8 mouse cellular contexts compared by ENCODE assay signal in the genomic region with DNA sequence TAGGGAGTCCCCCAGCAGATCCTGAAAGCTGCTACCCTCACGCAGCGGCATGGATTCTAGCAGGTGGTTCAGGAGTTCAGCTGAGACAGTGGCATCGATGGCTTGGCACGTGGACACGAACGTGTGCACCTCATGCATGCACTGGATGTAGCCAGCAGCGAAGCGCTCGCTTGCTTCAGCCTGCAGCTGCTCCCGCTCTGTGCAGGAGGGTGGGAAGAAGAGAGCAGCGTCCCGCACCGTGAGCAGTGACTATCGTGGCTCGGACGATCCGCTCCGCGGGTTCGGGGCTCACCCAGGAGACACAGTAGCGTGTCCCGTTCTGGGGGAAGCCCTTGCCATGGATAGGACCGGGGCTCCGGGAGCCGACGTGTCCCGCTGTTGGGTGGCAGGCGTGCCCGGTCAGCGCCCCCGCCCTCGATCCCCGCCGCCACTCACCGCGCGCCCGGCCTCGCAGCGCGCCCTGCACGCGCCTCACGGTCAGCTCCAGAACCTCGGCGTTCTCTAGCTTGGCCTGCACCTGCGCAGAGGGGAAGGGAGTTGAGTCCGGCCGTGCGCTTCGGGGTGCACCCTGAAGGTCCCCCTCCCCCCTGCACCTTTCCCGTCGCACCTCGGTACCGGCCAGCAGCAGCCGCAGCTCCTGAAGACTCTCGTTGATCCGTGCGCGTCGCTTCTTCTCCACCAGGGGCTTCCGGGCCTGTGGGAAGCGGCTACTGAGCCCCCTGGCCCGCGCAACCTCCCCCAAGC. TPM values are rescaled to one million over a fixed set of nuclear protein-coding genes. Genes with fewer than 3 reads are reported as not detected.
DNase-seq lines count a peak whose midpoint lies in the region; ATAC-seq lines count a peak whose summit lies in the region.

No protein-coding gene starts in this region.

- intact Hi-C loops in left cerebral cortex, postnatal 4 days (cut with DNase I): no loop called here

- peak overlapping the region; percentile 75 for H3K4me3 ChIP-seq in hindbrain, embryonic 11.5 days (ENCODE audit: low read depth, low read length)
- peak overlapping the region; percentile 80 for H3K4me3 ChIP-seq in limb, embryonic 15.5 days
- peak overlapping the region; percentile 81 for H3K4me3 ChIP-seq in neural tube, embryonic 12.5 days

- no peaks in the 10 kb centered on the region for H3K36me3 ChIP-seq in hindbrain, embryonic 11.5 days (ENCODE audit: control insufficient read depth, insufficient read depth, low read length)
- 0 out of 2 replicates have a peak, but pooled peaks cover 4% of the 10 kb centered on the region for H3K36me3 ChIP-seq in limb, embryonic 15.5 days
- no peaks in the 10 kb centered on the region; the same call in 1 of the 2 replicates for H3K36me3 ChIP-seq in neural tube, embryonic 12.5 days

- no peaks in the 10 kb centered on the region for H3K27me3 ChIP-seq in hindbrain, embryonic 11.5 days (ENCODE audit: control insufficient read depth, insufficient read depth, low read length)
- no peaks in the 10 kb centered on the region for H3K27me3 ChIP-seq in limb, embryonic 15.5 days
- no peaks in the 10 kb centered on the region for H3K27me3 ChIP-seq in neural tube, embryonic 12.5 days (replicated peaks)

- H3K9me3 ChIP-seq in hindbrain, embryonic 11.5 days (ENCODE audit: control insufficient read depth, low read length): no peaks in the 10 kb centered on the region
- H3K9me3 ChIP-seq in limb, embryonic 15.5 days: no peaks in the 10 kb centered on the region
- H3K9me3 ChIP-seq in neural tube, embryonic 12.5 days: no peaks in the 10 kb centered on the region

- H3K27ac ChIP-seq in hindbrain, embryonic 11.5 days (ENCODE audit: low read depth, low read length): peak overlapping the region; percentile 97
- peak overlapping the region; percentile 88 for H3K27ac ChIP-seq in limb, embryonic 15.5 days
- H3K27ac ChIP-seq in neural tube, embryonic 12.5 days: peak overlapping the region; percentile 91

- peak; percentile 38 for DNase-seq in left cerebral cortex, postnatal 4 days
- no peak for DNase-seq in left cerebral cortex, adult 8-10 months (ENCODE audit: low spot score in 2 of 2)
- peak; percentile 2 for DNase-seq in T-cell, adult 2 months (ENCODE audit: low spot score)
- peak; percentile 40 for DNase-seq in embryo, embryonic 11 days
- peak; percentile 46 for DNase-seq in hindbrain, embryonic 11.5 days (ENCODE audit: low spot score)
- DNase-seq in left cerebral cortex, adult 9 months (ENCODE audit: low spot score in 2 of 2): no peak

- 4% methylated on average over 57 of the region's 65 CpGs for WGBS in hindbrain, embryonic 11.5 days
- 4% methylated on average over 63 of the region's 65 CpGs for WGBS in limb, embryonic 15.5 days
- WGBS in neural tube, embryonic 12.5 days: 3% methylated on average over 65 of the region's 65 CpGs

- peak; percentile 1 for ATAC-seq in hindbrain, embryonic 11.5 days (ENCODE audit: low FRiP score)
- ATAC-seq in limb, embryonic 15.5 days (ENCODE audit: insufficient number of reproducible peaks, low FRiP score, low TSS enrichment, low read depth): no peak; the same call in 1 of the 2 replicates
- peak; percentile 14 for ATAC-seq in neural tube, embryonic 12.5 days (ENCODE audit: low FRiP score, low read depth)

- peak overlapping the region; percentile 88 for H3K9ac ChIP-seq in hindbrain, embryonic 11.5 days (ENCODE audit: low read depth, low read length)
- peak overlapping the region; percentile 75 for H3K9ac ChIP-seq in limb, embryonic 15.5 days
- H3K9ac ChIP-seq in neural tube, embryonic 12.5 days: peak overlapping the region; percentile 91

- H3K4me1 ChIP-seq in hindbrain, embryonic 11.5 days (replicated peaks; ENCODE audit: control insufficient read depth, insufficient read depth, low read length): peaks cover 13% of the 10 kb centered on the region
- peaks cover 39% of the 10 kb centered on the region for H3K4me1 ChIP-seq in limb, embryonic 15.5 days
- H3K4me1 ChIP-seq in neural tube, embryonic 12.5 days: peaks cover 38% of the 10 kb centered on the region

- H3K4me2 ChIP-seq in hindbrain, embryonic 11.5 days (replicated peaks; ENCODE audit: low read depth, low read length): peak overlapping the region; percentile 96
- peak overlapping the region; percentile 98 for H3K4me2 ChIP-seq in limb, embryonic 15.5 days
- peak overlapping the region; percentile 97 for H3K4me2 ChIP-seq in neural tube, embryonic 12.5 days (replicated peaks)

RNA-seq across cellular contexts. Expression of a gene that starts 1.4 kb away (rescaled TPM):
- 10 to 100 TPM; 61.6 to 65.6 TPM for total RNA-seq in left cerebral cortex, postnatal 4 days (2021)
- total RNA-seq in left cerebral cortex, adult 8-10 months (2022): 10 to 100 TPM; 17.5 to 22.3 (median 21.8) TPM
- polyA plus RNA-seq in hindbrain, embryonic 11.5 days (2014; fragmentation: Nextera tagmentation; extraction: Ambion mirVana): 288 and 318 TPM in 2 replicates
- polyA plus RNA-seq in limb, embryonic 15.5 days (2015; fragmentation: Nextera tagmentation; extraction: Ambion mirVana): 73.6 and 91.2 TPM in 2 replicates
- 360 and 364 TPM in 2 replicates for polyA plus RNA-seq in neural tube, embryonic 12.5 days (2016; fragmentation: Nextera tagmentation; extraction: Ambion mirVana)

RNA-seq across cellular contexts. Expression of a gene that starts 13.8 kb away (rescaled TPM):
- 10 to 100 TPM; 84.7 to 89.3 TPM for total RNA-seq in left cerebral cortex, postnatal 4 days (2021)
- total RNA-seq in left cerebral cortex, adult 8-10 months (2022): 10 to 100 TPM; 48.1 to 54.9 (median 52.2) TPM
- polyA plus RNA-seq in hindbrain, embryonic 11.5 days (2014; fragmentation: Nextera tagmentation; extraction: Ambion mirVana): 172 TPM in 2 replicates
- 143 and 155 TPM in 2 replicates for polyA plus RNA-seq in limb, embryonic 15.5 days (2015; fragmentation: Nextera tagmentation; extraction: Ambion mirVana)
- 148 and 153 TPM in 2 replicates for polyA plus RNA-seq in neural tube, embryonic 12.5 days (2016; fragmentation: Nextera tagmentation; extraction: Ambion mirVana)

RNA-seq across cellular contexts. Expression of a gene that starts 46.2 kb away (rescaled TPM):
- under 1 TPM; 0.22 to 0.32 TPM for total RNA-seq in left cerebral cortex, postnatal 4 days (2021)
- under 1 TPM; 0.21 to 0.78 (median 0.53) TPM for total RNA-seq in left cerebral cortex, adult 8-10 months (2022)
- 0.68 and 1.0 TPM in 2 replicates for polyA plus RNA-seq in hindbrain, embryonic 11.5 days (2014; fragmentation: Nextera tagmentation; extraction: Ambion mirVana)
- 1.6 and 2.1 TPM in 2 replicates for polyA plus RNA-seq in limb, embryonic 15.5 days (2015; fragmentation: Nextera tagmentation; extraction: Ambion mirVana)
- 0.19 and 0.33 TPM in 2 replicates for polyA plus RNA-seq in neural tube, embryonic 12.5 days (2016; fragmentation: Nextera tagmentation; extraction: Ambion mirVana)

RNA-seq across cellular contexts. Expression of a gene that starts 46.7 kb away (rescaled TPM):
- 10 to 100 TPM in 1 of 2 experiments, 1 to 10 TPM in 1; 8.4 to 10.7 TPM for total RNA-seq in left cerebral cortex, postnatal 4 days (2021)
- 10 to 100 TPM; 18.4 to 36.8 (median 25.1) TPM for total RNA-seq in left cerebral cortex, adult 8-10 months (2022)
- polyA plus RNA-seq in hindbrain, embryonic 11.5 days (2014; fragmentation: Nextera tagmentation; extraction: Ambion mirVana): 1.7 and 2.8 TPM in 2 replicates
- polyA plus RNA-seq in limb, embryonic 15.5 days (2015; fragmentation: Nextera tagmentation; extraction: Ambion mirVana): 3.7 and 4.6 TPM in 2 replicates
- polyA plus RNA-seq in neural tube, embryonic 12.5 days (2016; fragmentation: Nextera tagmentation; extraction: Ambion mirVana): 2.8 and 3.6 TPM in 2 replicates

Comparison
In these comparisons a context has a peak if more than half of its experiments do, and no peak if none do; other contexts are left out.
1. DNase-seq: peak in left cerebral cortex, postnatal 4 days (single experiment), T-cell, adult 2 months (single experiment), embryo, embryonic 11 days (single experiment) and hindbrain, embryonic 11.5 days (single experiment); none in left cerebral cortex, adult 8-10 months (0 of 2) and left cerebral cortex, adult 9 months (0 of 2).
2. Peak in every context shown above with its lines, with median percentiles within 50 percentile points of each other: H3K27ac ChIP-seq, H3K4me2 ChIP-seq, H3K4me3 ChIP-seq and H3K9ac ChIP-seq.